Mouse (Mus musculus): ENCODE measurements around the gene Snx17.

GRCm38 (mm10) chr5:31219911-31220447, 27.0 kb downstream of the Snx17 start:
- no peak for TF ChIP-seq CTCF (IDR thresholded peaks at IDR 0.05; ENCODE audit: low read depth, low read length)
- TF ChIP-seq TAL1 (conservative IDR thresholded peaks at IDR 0.05; ENCODE audit: low read depth, low read length) = no peak
- no peak for TF ChIP-seq GATA1 (IDR thresholded peaks at IDR 0.05; ENCODE audit: borderline replicate concordance, low read length)
- TF ChIP-seq POLR2AphosphoS5 (IDR thresholded peaks at IDR 0.05; ENCODE audit: insufficient replicate concordance, low read depth, low read length) = no peak
- no peak for TF ChIP-seq GATA2 (IDR thresholded peaks at IDR 0.05; ENCODE audit: borderline replicate concordance, low read depth, low read length)
